Mouse (Mus musculus) left cerebral cortex, postnatal 10 days (tissue): ENCODE results near the gene Ccdc28b. TPM values are rescaled to one million over a fixed set of nuclear protein-coding genes. Genes with fewer than 3 reads are reported as not detected.

ENCODE experiments used
- DNase-seq, 2 experiments: peaks; one replicate each; pipeline ENCODE4 v3.0.0; 2021 to 2022; ENCODE audit warnings: low spot score in 2 of 2, mixed read lengths in 1 of 2; ENCODE audit errors: extremely low spot score in 1 of 2
- intact Hi-C: fragments of 180-260 bp; cut with DNase I; formaldehyde crosslinking; loops from one replicate; pipeline ENCODE4 v1.15.1; 2025
- total RNA-seq, 2 experiments: library from RNA; stranded (reverse); gene quantifications; 2 replicates each; pipeline ENCODE4 v1.2.3; 2021

Gene Ccdc28b
- total RNA-seq, 2 experiments from 2014 or later, result 123 to 130 TPM

GRCm38 (mm10) chr4:129625029-129625370, 1.3 kb upstream of the Ccdc28b start:
- DNase-seq, result peak; percentile 57 to 81
- intact Hi-C loops, result no loop called here

DNA sequence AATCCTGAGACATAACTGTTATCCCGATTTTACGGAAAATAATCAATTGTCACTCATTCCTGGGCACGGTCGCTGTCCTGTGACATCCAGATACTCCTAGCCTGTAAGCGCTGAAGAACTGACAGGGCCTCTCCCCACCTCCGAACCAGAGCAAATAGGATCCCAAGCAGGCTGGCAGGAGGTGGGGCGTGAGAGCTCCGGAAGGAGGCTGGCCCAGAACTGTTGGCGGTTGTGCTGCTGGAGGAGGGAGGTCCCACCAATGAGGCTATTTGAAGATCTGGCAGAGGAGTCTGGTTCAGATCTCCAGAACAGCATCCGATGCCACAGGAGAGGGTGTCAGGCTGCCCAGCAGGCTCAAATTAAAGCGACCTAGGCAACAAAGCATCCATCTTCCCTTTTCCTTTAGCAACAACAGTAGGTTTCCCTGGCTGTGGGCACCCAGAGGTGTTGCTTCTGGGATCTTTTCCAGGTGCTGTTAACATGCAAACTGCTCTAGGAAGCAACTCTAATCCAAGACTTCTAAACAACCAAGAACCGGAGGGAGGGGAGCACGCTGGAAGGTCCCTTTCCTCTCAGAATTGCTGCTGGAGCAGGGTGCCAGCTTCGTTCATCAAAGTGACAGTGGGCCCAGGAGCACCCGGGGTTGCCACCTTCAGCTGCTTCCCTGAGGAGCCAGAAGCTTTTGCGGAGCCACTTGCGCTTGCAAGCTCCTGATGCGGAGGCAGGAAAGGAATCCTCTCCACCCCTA, 708 bp upstream of the Ccdc28b start:
- DNase-seq, result peak; percentile 91 to 93
- intact Hi-C loops, result no loop called here

DNA sequence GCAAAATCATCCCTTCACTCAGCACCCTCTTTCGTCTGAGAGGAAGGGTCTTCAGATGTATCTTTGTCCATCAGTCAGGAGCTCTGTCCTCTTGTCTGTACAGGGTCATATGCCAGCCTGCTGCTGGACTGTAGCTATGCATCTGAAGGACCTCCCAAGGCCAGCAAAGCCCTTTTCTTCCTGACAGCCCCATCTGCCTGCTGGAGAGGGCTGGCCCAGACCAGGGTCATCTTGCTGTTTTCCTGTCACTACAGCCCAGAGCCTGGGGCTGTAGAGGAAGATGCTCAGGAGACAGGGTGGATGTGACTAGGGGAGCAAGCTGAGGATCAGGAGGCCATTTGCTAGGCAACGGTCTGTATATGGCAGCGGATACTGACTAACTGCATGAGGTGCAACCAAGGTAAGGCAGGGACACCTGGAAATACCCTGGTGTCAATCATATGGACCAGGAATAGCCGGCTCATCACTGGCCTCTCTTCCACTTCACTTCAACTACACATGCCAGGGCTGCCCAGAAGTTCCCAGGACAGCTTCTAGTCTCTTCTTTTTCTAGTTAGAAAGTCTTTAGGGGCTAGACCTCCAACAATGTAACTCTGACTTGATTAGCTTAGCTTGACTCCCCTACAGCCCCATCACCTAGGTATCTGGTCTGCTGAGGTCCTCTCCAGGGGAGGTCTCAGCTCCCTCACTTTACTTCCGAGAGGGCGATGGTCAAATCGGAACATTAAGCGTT, 778 bp downstream of the Ccdc28b start:
- intact Hi-C loops, result no loop called here
- no peak for DNase-seq

- no peak for DNase-seq
- intact Hi-C loops, result no loop called here
Measured at GRCm38 (mm10) chr4:129622120-129622802, 1.5 kb downstream of the Ccdc28b start.

- intact Hi-C loops, result no loop called here
- DNase-seq, result no peak
Measured at GRCm38 (mm10) chr4:129621283-129621841, 2.4 kb downstream of the Ccdc28b start.

GRCm38 (mm10) chr4:129620419-129621282, 3.1 kb downstream of the Ccdc28b start:
- intact Hi-C loops, result no loop called here
- DNase-seq, result no peak

DNA sequence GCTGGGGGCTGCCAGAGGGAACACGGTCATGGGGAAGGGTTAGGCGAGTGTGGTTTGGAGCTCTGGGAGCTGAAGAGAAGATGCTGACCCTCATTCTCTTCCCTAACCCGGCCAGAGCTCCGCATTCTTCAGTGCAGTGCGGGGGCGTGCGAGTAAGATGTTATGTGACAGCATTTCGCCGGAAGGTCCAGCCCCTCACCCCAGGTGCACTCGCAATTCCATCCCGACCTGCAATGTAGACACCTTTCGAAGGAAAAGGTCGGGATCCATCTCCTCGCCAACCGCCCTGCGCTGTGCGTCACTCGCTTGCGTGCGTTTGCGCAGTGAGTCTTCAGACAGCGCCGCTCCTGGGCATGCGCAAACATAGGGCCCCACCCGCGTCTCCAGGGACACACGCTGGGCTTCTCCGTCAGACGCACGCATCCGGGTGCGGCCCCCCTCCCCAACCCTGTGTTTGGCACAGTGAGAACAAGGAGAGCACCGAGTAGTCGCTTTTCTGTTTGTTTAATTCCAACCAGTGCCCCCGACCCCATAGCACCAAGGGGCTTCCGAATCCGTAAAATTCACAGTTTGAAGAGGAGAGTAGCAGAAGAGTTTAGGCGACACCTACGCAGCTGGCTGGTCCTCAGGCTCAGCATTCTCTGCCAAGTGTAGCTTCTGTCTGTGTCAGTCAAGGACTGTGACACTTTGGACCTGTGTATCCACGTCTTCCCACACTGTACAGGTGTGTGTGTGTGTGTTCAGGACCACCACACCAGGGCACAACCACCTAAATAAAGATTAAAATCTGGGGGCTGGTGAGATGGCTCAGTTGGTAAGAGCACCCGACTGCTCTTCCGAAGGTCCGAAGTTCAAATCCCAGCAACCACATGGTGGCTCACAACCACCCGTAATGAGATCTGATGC, 4.7 kb downstream of the Ccdc28b start, which contains the start of gene Iqcc:
Iqcc (minus strand) TSS at position 314 of the 906 bp plus-strand sequence.
- intact Hi-C loops, result no loop called here
- peak; percentile 96 to 97 for DNase-seq

DNA sequence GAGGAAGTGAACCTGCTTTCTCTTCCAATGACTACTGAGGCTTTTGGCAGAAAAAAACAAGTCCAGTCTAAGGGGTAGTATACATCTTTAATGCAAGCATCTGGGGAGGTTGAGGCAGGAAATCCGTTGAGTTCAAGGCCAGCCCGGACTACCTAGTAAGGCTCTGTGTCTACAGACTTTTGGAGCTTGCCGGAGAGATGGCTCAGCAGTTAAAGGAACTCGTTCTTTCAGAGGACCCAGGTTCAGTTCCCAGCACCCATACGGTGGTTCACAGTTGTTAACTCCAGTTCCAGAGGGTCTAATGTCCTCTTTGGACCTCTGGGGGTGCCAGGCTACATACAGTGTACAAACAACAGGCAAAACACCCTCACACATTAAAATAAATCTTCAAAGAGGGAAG, 5.7 kb downstream of the Ccdc28b start:
- intact Hi-C loops, result no loop called here

GRCm38 (mm10) chr4:129617121-129617641, 6.6 kb downstream of the Ccdc28b start:
- intact Hi-C loops, result no loop called here

More for the DNA sequence above, 5.7 kb downstream of the Ccdc28b start:
- no peak for DNase-seq

DNA sequence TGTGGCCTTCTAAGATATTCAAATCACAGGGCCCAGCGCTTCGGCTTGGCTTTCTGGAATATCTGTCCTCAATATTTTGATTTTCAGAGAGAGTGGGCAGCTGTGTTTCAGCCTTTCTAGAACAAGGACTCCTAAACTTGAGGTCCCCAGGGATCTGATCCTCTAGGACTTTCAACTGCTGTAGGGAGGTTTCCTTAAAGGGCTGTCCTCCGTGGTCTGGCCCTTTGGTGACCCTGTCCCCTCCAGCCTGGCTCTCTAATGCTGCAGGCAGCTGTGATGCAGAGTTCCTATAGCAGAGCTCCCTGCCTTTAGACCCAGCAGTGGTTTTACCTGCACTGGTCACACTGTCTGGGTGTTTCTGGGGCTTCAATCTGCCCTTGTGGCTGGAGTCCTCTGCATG, 7.1 kb downstream of the Ccdc28b start:
- intact Hi-C loops, result no loop called here

More at GRCm38 (mm10) chr4:129617121-129617641, 6.6 kb downstream of the Ccdc28b start:
- DNase-seq, result no peak

DNA sequence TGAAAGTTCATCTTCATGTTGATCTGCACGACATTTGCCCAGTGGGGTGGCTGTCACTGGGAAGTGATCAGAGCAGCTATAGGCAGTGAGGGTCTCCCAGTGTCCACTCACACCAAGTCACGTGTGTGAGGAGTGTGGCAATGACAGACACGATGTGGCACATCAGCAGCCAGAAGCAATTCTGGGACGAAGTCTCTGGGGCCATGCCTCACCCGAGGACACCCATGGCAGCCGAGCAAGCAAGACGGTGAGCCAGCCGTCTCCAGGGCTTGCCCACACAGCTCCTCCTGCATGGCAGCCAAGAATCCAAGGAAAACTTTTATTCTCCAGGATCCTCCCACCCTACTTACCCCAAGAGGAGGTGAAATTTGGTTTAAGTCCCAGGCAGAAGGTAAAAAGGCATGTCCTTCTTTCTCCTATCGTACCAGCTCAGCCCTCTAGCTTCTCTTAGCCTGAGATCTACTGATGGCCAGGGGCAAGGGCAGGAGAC, 7.9 kb downstream of the Ccdc28b start:
- intact Hi-C loops, result no loop called here

More for the DNA sequence above, 7.1 kb downstream of the Ccdc28b start:
- DNase-seq, result no peak

DNA sequence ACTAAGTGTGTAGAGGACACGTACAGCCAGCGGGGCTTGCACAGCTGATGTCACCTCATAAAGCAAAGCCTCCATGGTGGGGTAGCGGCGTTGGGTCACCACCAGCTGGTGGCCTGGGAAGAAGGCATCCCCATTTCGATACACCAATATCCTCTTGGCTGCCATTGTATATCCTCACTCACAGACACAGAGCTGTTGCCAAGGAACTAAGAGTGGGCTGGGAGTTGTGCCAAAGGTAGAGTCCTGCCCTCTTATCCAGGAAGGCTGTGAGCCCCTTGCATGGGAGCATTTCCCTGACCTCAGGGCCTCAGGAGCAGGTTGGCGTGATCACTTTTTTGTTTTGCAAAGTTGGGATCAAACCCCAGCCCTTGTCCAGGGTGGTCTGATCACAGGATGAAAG, 9.7 kb downstream of the Ccdc28b start, which contains the start of gene Dcdc2b:
Dcdc2b (minus strand) TSS at position 165 of the 400 bp plus-strand sequence.
- DNase-seq, result no peak
- intact Hi-C loops, result no loop called here

More for the DNA sequence above, 7.9 kb downstream of the Ccdc28b start:
- DNase-seq, result no peak

GRCm38 (mm10) chr4:129610472-129610871, 13.3 kb downstream of the Ccdc28b start:
- intact Hi-C loops, result no loop called here
- DNase-seq, result no peak

DNA sequence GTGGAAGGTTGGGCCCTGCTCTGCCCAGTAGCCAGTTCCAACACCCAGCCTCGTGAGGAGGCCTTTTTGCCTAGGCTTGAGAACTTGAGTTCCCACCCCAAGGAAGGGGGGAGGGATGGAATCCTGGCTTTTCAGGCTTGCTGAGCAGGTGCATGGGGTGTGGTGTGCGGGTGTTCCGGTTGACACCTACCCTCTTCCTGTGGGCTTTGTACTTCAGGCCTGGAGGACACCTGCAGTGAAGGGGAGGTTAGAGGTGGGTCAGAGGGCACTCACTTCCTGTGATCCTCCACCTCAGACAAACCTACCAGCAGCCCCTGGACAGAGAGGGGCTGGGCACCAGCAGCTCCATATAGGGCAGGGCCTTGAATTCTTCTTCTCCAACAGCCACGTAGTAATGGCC, 13.7 kb downstream of the Ccdc28b start:
- no peak for DNase-seq
- intact Hi-C loops, result no loop called here

GRCm38 (mm10) chr4:129609139-129609631, 14.6 kb downstream of the Ccdc28b start:
- intact Hi-C loops, result loop anchor here (5.0 kb wide), 1 partner anchor 112 kb away; no protein-coding TSS in a partner anchor
- DNase-seq, result no peak

DNA sequence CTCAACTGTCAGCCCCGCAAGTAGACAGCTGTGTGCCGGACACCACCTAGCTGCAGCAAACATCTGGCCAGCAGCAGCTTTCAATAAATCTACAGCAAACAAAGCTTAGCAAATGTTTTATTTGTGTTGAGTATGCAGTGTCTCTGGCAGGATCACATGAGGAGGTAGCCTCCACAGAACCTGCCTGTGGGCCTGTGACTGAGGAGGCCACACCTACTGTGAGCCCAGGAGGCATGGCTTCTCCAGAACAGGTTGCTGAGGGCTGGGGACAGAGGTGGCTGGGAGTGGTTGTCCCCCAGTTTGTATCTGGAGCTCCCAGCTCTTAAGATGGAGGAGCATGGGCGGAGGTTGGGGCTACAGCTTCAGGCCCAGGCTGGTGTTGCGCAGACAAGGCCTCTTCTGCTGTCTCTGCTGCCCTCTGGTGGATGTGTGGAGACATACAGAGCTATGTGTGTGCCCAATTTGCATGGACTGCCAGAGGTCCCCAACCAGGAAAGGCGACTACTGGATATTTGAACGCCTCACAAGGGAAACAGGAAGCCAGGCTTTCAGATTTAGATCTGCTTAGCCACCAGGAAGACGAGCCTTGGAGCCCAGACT, 15.2 kb downstream of the Ccdc28b start:
- intact Hi-C loops, result loop anchor here (5.0 kb wide), 1 partner anchor 111 kb away; no protein-coding TSS in a partner anchor
- DNase-seq, result peak; percentile 79 to 89
